Mouse (Mus musculus) thymus, postnatal 25 days (tissue): ENCODE measurements around the gene Prdm16.

Source experiments
- DNase-seq: peaks from one replicate; pipeline ENCODE4 v3.0.0; 2022

The Prdm16 gene

GRCm38 (mm10) chr4:154639591-154640442, 3.1 kb upstream of the Prdm16 start:
- DNase-seq = no peak

- DNase-seq = no peak
These were observed 2.5 kb upstream of the Prdm16 start for GRCm38 (mm10) chr4:154639126-154639525.

GRCm38 (mm10) chr4:154638320-154638886, 1.7 kb upstream of the Prdm16 start:
- no peak for DNase-seq

GRCm38 (mm10) chr4:154637468-154638319, 1.0 kb upstream of the Prdm16 start:
- DNase-seq = no peak

GRCm38 (mm10) chr4:154636053-154636433, 630 bp downstream of the Prdm16 start:
- DNase-seq = no peak

GRCm38 (mm10) chr4:154635241-154636052, 1.2 kb downstream of the Prdm16 start:
- DNase-seq = peak; percentile 6

- DNase-seq = no peak
These were observed 2.0 kb downstream of the Prdm16 start for GRCm38 (mm10) chr4:154634470-154635240.

GRCm38 (mm10) chr4:154634001-154634400, 2.7 kb downstream of the Prdm16 start:
- no peak for DNase-seq

- DNase-seq = no peak
These were observed 3.6 kb downstream of the Prdm16 start for GRCm38 (mm10) chr4:154632800-154633764.

- no peak for DNase-seq
These were observed 5.9 kb downstream of the Prdm16 start for GRCm38 (mm10) chr4:154630763-154631162.

GRCm38 (mm10) chr4:154627419-154628142, 9.1 kb downstream of the Prdm16 start:
- no peak for DNase-seq

- no peak for DNase-seq
These were observed 10.4 kb downstream of the Prdm16 start for GRCm38 (mm10) chr4:154626282-154626681.

- no peak for DNase-seq
These were observed 11.0 kb downstream of the Prdm16 start for GRCm38 (mm10) chr4:154625710-154626109.

GRCm38 (mm10) chr4:154623241-154623640, 13.4 kb downstream of the Prdm16 start:
- no peak for DNase-seq

GRCm38 (mm10) chr4:154622521-154622920, 14.2 kb downstream of the Prdm16 start:
- no peak for DNase-seq

GRCm38 (mm10) chr4:154611167-154611566, 25.5 kb downstream of the Prdm16 start:
- DNase-seq = no peak

GRCm38 (mm10) chr4:154607724-154608123, 28.9 kb downstream of the Prdm16 start:
- no peak for DNase-seq

GRCm38 (mm10) chr4:154604442-154604830, 32.2 kb downstream of the Prdm16 start:
- no peak for DNase-seq

GRCm38 (mm10) chr4:154603663-154604441, 32.8 kb downstream of the Prdm16 start:
- no peak for DNase-seq
